Mouse (Mus musculus) frontal cortex, postnatal 14 days (tissue): ENCODE data around the gene Mnt.
A peak's percentile ranks its signal among the peaks of the same experiment; 100 is the strongest.

ENCODE experiments used
- DNase-seq, 2 experiments: peaks; one replicate each; pipeline ENCODE4 v3.0.0; 2022; ENCODE audit warnings: low spot score in 2 of 2

Mnt gene

DNA sequence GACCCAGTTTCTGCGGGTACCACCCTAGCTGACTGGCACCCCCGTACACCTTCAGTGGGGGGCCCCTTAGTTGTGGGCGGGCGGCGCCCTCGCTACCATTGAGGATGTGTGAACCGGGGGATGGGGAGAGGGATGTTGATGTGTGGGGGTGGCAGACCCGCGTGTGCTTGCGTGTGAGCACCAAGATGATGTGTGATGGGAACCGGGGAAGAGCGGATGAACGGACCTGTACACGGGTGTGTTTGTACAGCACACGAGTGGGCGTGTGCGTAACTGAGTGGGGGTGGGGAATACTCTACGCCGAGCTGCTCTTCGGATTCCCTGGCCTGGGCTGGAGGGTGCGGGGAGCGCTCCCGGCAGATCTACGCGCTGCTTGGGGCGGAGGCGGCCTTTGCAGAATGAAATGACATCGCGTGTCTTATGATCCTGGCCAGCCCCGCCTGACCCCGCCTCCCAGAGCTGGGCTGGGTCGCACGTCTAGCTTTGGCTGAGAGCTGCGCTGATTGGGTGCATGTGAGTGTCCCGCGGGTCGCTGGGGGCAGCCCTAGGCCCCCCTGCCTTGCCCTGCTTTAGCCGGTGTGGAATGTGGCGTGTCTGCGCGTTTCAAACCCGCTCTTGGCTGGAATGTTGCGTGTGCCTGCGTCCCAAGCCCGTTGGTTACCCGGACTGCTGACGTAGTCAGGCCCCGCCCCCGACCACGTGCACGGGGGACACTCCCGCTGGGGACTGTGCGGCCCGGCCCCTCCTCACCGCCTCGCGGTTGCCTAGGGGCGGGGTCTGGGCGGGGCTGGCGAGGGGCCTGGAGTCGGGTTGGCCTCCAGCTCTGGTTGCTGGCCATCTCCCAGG, 1.1 kb downstream of the Mnt start:
- DNase-seq, result peak; percentile 96 to 97

DNA sequence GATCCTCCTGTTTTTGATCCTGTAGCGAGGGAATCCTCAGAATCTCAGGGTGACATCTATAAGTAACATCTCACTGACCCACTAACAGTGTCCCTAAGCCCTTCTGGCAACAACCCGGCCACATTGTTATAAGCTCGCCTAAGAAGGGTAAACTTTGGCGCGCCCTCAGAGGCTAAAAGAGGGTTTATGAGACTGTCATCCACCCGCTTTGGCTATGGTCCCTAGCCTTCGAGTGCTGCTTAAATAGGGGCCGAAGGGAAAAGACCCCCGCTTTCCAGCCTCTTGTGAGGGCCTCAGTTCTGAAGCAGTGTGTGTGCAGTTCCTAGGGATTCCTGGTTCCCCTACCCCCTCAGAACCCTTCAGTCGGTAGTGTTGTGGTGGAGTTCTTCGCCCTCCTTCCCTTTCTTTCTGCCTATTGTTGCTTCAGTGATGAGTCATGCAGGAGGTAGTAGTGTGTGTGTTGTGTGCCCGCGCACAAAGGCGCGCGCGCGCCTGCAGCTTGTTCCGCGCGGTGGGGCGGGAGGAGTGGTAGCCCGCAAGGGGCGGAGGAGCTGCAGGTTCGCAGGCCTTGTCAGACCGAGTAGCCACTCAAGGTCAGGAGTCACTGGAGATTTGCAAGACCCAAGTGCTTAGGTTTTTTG, 1.9 kb downstream of the Mnt start:
- no peak for DNase-seq

DNA sequence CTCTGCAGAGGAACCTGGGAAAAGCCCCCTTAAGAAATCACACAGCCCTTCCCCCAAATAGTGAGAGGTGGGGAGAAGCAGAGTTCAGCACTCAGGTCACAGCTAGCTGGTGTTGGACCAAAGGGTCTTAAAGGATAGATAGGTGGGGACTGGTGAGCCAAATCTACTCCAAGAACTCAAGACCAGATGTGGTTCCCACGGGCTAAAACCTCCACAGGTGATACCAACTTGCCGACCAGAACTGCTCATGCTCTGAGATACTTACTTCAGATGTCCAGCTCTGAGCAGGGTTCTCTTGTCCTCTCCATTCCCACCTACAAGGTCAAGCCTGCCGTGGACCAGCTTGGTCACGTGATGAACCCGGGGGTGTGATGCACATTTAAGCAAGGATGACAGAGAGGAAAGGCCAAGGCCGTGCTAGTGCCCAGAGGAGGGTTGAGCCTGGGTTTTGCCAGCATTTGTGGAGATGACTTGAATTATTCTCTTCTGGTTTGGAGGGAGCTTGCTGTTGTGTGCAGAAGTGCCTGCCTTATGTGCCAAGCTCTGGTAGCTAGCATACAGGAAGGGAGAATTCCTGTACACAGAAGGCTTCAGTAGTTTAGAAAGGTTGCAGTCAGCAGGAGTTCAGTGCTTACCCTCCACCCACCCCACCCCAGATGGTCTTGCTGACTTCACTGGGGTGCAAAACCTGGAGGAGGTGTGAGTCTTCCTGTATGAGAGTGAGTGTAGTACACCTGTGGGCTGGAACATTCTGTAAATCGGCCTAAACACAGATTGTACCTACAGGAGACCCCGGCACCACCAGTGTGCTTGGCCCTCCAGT, 3.0 kb downstream of the Mnt start:
- DNase-seq, result no peak

DNA sequence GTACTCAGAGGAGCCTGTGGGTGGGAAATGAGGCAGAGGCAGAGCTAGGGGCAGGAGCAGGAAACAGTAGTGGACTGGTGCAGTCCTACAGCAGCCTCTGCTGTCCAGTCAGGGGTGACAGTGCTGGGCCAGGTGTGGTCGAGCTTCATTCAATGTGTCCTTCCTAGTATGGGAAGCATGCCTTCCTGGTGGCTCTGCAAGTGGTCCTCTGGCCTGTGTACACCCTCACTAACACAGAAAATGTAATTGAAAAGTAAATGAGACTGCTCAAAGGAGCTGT, 3.6 kb downstream of the Mnt start:
- DNase-seq, result peak in 1 of 2 experiments; percentile 4

DNA sequence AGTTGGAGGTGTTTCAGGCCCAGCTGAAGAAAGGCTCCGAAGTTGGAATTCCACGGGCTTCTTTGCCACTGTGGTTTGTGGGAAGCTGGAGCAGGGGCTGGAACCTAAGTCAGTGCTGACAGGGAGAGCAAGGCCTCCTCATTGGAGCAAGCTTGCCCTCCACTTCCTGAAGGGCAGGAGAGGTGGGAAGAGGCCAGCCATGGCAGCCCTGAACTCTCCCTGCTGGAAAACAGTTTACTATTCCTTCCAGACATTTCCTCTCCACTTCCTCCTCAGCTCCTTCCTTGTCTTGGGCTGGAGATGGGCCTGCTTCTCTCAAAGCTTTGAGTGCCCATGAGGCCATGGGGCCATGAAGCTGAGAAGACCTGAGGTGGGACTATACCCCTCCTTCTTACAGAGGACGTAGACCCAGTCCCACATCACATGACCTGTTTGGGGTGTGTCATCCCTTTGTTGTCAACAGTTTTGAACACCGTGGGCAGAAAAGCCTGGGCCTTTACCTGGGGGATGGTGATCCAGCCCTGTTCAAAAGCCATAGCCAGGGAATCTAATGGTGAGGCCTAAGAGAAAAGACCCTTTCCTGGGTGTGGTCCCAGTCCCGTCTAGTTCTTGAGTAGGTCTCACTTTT, 4.0 kb downstream of the Mnt start:
- no peak for DNase-seq

DNA sequence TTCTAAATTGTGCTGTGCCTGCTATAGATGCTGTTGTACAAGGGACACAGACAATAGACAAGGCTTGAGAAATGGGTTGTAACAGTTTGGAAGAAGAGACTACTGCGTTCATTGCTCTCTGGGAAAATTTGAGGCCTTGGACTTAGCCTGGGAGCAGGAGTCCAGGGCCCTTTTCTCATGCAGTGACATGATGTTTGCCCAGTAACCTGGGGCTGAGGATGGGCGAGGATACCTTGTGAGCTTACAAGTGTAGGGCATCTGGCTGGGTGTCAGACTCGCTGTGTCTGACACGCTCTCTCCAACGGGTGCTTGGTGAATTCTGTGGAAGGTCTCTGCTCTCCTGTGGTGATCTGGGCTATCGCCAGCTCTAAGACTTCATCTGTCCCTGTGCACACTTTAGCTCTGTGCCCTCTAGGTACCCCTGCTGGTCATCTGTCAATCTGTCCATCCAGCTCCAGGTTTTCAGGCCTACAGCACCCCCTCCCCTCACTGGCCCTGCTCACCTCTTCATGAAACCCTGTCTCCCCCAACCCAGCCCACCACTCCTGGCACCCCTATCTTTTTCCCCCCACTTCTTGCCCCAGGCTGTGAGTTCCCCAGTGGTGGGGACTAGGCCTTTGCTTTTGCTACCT, 5.0 kb downstream of the Mnt start:
- DNase-seq, result no peak

DNA sequence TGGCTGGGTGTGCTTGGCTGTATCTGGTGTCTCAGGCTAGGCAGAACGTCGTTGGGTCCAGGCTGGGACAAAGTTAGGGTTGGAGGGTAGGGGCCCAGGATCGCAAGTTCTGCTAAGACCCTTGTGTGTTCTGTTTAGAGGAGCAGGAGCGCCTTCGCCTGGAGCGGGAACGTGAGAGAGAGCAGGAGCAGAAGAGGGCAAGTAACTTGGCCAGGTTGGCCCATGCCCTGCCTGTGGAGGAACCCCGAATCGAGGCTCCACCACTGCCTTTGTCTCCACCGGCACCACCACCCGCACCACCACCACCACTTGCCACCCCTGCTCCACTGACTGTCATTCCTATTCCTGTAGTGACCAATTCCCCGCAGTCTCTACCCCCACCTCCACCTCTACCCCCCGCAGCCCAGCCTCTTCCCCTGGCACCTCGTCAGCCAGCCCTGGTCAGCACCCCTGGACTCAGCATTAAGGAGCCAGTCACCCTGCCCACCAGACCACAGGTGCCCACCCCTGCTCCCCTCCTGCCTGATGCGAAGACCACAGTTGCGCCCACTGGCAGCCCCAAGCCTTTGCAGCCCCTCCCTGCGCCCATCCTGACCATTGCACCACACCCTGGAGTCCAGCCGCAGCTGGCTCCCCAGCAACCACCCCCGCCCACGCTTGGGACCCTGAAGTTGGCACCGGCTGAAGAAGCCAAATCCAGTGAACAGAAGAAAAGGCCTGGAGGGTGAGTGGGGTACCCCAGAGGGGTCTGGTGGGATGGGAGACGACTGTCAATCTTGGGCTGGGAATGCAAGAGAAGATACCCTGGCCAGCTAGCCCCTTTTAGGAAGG, 5.7 kb downstream of the Mnt start:
- peak in 1 of 2 experiments; percentile 4 for DNase-seq

DNA sequence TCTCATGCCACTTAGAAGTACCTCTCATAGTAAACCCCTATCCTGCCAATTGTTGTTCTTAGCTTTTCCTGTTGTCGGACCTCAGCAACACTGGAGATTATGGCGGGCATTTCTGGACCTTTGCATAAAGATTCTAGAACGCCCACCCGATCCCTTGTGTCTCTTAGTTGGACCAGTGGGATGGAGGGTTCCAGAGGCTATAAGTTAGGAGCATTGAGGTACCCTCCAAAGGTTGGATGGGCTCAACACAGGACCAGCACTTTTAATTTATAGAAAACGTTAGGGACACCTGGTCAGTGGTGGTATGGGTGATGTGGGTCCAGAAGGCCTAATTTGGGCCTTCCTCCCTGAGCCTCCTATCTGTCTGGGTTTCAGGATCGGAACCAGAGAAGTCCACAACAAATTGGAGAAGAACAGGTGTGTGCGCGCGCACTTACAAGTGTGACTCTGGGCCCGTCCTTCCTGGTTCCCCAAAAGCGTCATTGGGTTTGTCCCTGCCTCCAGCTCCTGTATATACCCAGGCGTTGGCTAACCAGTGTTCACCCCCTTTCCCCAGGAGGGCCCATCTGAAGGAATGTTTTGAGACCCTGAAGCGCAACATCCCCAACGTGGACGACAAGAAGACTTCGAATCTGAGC, 6.5 kb downstream of the Mnt start:
- no peak for DNase-seq

DNA sequence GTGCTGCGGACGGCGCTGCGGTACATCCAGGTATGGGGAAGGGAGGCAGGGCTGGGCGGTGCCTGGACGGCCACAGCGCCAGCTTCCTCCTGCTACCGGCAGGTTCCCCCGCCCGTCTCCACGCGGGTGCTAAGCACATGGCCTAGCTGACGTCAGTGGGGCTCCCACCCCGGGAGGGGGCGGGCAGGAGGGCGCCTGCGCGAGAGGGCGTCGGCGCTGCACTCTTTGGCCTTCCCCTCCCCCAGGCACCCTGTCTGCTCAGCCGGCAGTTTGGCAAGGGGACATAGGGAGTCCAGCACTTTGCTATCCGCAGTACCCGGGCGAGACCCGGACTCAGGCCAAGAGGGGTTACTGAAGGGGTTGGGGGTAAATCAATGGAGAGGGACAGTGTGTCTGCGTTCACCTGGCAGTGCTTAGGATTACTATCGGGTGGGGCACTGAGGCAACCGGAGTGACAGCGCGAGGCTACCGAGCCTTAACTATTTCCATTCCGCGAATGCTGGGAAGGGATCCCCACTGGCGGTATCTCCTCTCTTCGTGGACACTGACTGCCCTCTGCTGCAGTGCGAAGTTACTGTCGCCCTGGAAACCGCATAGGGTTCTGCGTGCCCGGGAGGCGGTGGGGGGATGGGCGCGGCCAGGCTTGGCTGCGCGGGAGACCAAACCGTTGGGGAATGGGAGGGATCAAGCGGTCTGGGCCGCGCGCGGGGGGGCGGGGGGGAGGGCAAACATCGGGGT, 7.1 kb downstream of the Mnt start:
- DNase-seq, result peak; percentile 86

DNA sequence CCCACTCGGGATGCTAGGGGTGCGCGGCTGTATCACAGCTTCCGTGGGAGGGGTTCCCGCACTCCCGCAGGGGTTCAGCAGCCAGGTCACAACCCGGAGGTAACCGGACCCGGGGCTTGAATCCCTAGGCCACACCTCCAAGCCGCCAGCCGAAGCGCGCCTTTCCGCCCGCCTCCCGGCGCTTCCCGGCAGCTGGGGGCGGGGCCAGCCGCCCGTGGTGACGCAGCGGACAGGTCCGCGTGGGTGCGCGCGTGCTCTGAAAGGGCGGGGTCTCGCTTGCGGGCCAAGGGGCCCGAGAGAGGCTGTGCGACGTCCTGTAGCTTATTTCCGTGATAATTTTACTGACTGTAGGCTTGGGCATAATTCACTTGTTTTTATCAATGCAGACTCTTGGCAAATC, 7.7 kb downstream of the Mnt start:
- peak; percentile 85 to 88 for DNase-seq

DNA sequence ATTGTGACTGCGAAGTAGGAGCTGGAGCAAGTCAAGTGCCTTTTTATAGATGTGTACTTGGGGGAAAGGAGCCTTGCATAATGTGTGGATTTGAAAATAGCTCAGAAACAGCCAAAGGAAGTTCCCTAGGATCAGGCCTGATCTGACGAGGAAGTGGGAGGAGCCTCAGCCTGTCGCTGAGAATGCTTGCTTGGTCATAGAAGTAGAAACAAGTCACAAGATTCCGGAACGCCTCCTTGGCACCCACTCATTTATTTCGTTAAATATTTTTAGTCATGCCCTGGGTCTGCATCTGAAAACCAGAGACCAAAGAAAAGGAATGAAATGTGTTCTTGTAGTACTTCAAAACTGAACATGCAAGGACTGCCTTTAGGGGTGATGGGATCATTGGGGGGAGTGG, 8.3 kb downstream of the Mnt start:
- peak; percentile 63 to 66 for DNase-seq

DNA sequence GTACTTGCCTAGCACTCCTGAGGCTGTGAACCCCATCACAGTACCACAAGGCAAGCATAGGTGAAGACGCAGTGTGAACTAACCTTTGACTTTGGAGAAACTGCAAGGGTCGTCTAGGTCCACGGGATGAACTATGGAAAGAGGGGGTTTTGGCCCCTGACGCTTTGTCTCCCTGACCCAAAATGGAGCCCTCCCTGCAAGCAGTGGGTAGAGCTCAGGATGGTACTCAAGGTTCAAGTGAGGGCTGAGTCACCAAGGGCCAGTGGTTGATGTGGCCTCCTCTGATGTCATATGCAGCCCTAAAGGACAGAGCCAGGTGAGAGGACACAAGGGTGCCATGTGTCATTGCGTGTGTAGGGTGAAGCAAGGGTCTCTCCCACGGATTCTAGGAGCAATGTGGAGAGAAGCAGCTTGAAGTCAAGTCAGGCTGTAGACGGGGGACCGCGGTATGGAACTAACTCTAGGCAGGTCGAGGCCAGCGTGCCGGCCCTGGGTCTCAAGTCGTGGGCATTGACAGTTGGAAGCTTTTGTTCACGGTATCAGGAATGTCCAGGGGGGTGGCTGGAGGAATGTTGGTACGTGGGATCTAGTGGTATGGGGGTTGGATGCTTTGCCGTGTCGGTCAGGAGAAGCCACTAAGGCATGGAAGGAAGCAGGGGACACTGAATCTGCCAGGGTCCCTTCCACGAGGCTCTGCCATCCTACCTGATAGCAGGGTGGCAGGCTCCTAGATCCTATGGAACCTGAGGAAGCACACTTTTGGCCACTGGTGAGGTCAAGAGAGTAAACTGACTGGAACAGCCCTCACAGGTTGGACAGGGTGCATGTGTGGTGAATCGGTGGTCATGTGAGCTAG, 9.4 kb downstream of the Mnt start:
- DNase-seq, result no peak

DNA sequence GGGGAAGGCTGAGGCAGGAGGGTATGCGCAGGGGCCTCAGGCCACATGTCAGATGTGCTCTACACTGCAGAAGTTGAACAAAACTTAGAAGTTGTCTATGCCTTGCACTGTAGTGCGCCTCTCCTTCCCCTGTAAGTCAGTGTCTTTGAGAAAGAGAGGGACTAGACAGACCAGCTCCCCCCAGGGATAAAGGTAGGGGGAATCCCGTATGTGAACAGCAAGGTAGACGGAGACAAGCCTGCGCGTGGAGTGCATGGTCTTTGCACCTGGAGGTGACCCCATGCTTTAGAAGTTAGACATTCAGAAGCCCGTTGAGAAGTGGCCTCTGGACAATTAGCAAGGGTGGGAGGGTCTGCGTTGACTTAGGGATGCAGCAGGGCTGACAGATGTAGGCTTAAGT, 10.0 kb downstream of the Mnt start:
- no peak for DNase-seq

DNA sequence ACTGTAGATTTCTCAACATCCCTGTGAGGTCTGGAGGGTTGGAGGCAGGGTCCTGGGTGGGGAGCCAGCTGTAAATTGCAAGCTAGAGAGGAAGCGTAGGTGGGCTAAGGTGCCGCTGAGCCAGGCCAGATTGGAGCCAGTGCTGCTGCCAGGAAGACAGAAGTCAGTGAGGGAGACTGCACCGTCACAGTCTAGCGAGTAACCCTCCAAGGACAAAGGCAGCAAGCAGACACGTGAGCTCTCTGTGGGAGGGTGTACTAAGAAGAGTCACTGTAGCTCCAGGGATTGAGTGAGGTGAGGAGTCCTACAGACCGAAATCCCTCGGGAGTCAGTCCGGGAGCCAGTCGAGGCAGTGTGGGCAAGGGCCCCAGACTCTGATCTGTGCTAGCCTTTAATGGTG, 10.6 kb downstream of the Mnt start:
- no peak for DNase-seq

DNA sequence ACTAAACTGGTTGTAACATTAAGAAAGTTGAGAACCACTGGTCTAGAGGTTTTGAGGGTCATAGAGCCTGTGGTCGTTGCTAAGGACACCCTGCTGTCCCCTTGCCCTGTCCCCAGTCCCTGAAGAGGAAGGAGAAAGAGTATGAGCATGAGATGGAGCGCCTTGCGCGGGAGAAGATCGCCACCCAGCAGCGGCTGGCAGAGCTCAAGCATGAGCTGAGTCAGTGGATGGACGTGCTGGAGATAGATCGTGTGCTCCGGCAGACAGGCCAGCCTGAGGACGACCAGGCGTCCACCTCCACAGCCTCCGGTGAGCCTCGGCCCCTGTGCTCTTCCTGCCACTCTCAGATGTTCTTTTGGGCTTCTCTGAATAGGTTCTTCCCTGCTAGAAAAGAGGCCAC, 11.3 kb downstream of the Mnt start:
- DNase-seq, result no peak

DNA sequence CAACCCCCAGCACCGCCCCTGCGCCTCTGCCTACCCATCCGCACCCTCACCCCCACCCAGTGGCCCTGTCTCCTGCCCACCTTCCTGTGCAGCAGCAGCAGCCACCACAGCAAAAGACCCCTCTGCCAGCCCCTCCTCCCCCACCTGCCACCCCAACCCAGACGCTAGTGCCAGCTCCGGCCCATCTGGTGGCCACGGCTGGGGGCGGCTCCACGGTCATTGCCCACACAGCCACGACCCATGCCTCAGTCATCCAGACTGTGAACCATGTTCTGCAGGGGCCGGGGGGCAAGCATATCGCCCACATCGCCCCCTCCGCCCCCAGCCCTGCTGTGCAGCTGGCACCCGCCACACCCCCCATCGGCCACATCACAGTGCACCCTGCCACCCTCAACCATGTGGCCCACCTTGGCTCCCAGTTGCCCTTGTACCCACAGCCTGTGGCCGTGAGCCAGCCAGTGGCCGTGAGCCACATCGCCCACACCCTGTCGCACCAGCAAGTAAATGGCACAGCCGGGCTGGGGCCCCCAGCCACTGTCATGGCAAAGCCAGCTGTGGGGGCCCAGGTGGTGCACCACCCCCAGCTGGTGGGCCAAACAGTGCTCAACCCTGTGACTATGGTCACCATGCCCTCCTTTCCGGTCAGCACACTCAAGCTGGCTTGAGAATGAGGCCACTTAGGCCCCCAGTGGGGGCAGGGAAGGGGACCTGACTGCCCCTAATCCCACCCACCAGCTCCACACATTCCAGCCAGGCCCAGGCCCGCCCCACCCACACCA, 12.1 kb downstream of the Mnt start:
- no peak for DNase-seq

DNA sequence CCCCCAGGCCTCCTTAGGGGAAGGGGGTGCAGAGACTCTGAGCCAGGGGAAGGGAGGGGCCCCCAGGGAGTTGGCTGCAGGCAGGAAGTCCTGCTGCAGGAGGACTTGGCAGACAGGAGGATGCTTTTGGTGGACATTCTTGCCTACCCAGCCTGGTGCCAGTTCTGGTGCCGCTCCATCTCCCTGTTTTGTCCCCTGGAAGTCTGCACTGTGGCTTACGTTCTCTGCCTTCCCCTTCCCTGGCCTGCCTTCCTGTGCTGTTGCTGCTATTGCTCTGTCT, 12.7 kb downstream of the Mnt start:
- DNase-seq, result no peak

DNA sequence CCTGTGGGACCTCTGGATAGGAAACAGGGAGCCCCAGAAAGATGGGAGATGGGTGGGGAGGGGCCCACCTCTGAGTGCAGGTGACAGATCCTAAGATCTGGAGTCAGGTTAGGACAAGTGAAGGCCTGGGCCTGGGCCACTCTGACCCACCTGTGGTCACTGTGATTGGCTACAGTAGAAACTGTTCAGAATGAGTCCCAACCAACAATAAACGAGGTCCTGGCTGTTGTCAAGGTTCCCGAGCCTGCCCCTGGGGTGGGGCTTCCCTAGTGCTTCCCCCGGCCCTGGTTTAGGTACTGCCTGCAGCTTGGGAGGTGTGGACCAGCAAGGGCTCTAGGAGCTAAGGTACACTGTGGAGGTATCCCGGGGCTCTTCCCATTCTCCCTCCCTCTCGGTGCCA, 13.0 kb downstream of the Mnt start:
- DNase-seq, result no peak
